Mouse (Mus musculus) neural tube, embryonic 14.5 days (tissue): Measurements from ENCODE around the gene Usp10. TPM values are rescaled to one million over a fixed set of nuclear protein-coding genes. Genes with fewer than 3 reads are reported as not detected.

Source experiments
- ATAC-seq: fragments of 200-750 bp; cut with Nextera tagmentation; 2 replicates; pipeline ENCODE4 v1.8.0; 2017; ENCODE audit warnings: low read depth, mild to moderate bottlenecking, moderate TSS enrichment, moderate library complexity
- H3K27ac ChIP-seq: fragments of 300-500 bp; sonication (generic); 2 replicates; pipeline ENCODE4 v1.5.1; 2014; ENCODE audit warnings: low read depth, mild to moderate bottlenecking, control low read depth, low read length, moderate library complexity, mixed read lengths
- H3K27me3 ChIP-seq: fragments of 300-500 bp; sonication (generic); 2 replicates; pipeline ENCODE4 v1.6.1; 2014; ENCODE audit warnings: low read length; ENCODE audit not compliant: control insufficient read depth, insufficient read depth
- H3K36me3 ChIP-seq: fragments of 300-500 bp; sonication (generic); 2 replicates; pipeline ENCODE4 v1.6.1; 2014; ENCODE audit warnings: low read length, mixed read lengths; ENCODE audit not compliant: control insufficient read depth, insufficient read depth
- H3K4me1 ChIP-seq: fragments of 300-500 bp; sonication (generic); 2 replicates; pipeline ENCODE4 v1.6.1; 2014; ENCODE audit warnings: low read length; ENCODE audit not compliant: control insufficient read depth, insufficient read depth
- H3K4me2 ChIP-seq: fragments of 300-500 bp; sonication (generic); 2 replicates; pipeline ENCODE4 v1.6.1; 2014; ENCODE audit warnings: mild to moderate bottlenecking, low read depth, low read length, control low read depth
- H3K4me3 ChIP-seq: fragments of 300-500 bp; sonication (generic); 2 replicates; pipeline ENCODE4 v1.5.1; 2014; ENCODE audit warnings: low read depth, low read length, control low read depth, mixed read lengths
- H3K9ac ChIP-seq: fragments of 300-500 bp; sonication (generic); replicated peaks from 2 replicates; pipeline ENCODE4 v1.6.1; 2014; ENCODE audit warnings: low read depth, mild to moderate bottlenecking, control low read depth, low read length, mixed read lengths
- H3K9me3 ChIP-seq: fragments of 300-500 bp; sonication (generic); 2 replicates; pipeline ENCODE4 v1.6.1; 2016; ENCODE audit warnings: low read length; ENCODE audit not compliant: control insufficient read depth
- WGBS: fragments of 180-500 bp; shearing (Covaris S2); extraction: QIAGEN DNeasy Blood & Tissue Kit; methylation state at CpG from one replicate; pipeline ENCODE4 v1.1.7; 2014; 5-methylcytosine and 5-hydroxymethylcytosine counted together
- polyA plus RNA-seq: library from polyadenylated mRNA; unstranded; fragments of >200 nt; fragmentation: Nextera tagmentation; extraction: Ambion mirVana; gene quantifications from 2 replicates; pipeline ENCODE4 v1.2.1, GENCODE M21; 2014

Gene Usp10
- polyA plus RNA-seq, 1 experiment from 2014 or later = 100 TPM

GRCm38 (mm10) chr8:119911258-119911962 lies 1.2 kb downstream of the Usp10 start:
- H3K27ac ChIP-seq = peak overlapping the region; percentile 91
- H3K9me3 ChIP-seq = no peaks in the 10 kb centered on the region
- peak overlapping the region; percentile 76 for H3K4me3 ChIP-seq
- WGBS = under 1% methylated on average over 30 of the region's 30 CpGs
- peak; percentile 62 for ATAC-seq
- H3K4me1 ChIP-seq = peaks cover 39% of the 10 kb centered on the region
- H3K27me3 ChIP-seq = no peaks in the 10 kb centered on the region
- peak overlapping the region; percentile 88 for H3K9ac ChIP-seq
- H3K36me3 ChIP-seq = no peaks in the 10 kb centered on the region
- H3K4me2 ChIP-seq = peak overlapping the region; percentile 87

GRCm38 (mm10) chr8:119912643-119913042 lies 2.5 kb downstream of the Usp10 start:
- Histone ChIP-seq H3K36me3 (no peaks in the 10 kb centered on the region), H3K4me1 (peaks cover 39% of the 10 kb centered on the region), H3K4me3 (peak overlapping the region; percentile 5; the same call in 1 of the 2 replicates), H3K9ac (no peak overlapping the region), H3K27me3 (no peaks in the 10 kb centered on the region), H3K9me3 (no peaks in the 10 kb centered on the region), H3K4me2 (peak overlapping the region; percentile 87), H3K27ac (no peak overlapping the region)
- 40% methylated on average over 6 of the region's 6 CpGs for WGBS
- no peak for ATAC-seq

DNA sequence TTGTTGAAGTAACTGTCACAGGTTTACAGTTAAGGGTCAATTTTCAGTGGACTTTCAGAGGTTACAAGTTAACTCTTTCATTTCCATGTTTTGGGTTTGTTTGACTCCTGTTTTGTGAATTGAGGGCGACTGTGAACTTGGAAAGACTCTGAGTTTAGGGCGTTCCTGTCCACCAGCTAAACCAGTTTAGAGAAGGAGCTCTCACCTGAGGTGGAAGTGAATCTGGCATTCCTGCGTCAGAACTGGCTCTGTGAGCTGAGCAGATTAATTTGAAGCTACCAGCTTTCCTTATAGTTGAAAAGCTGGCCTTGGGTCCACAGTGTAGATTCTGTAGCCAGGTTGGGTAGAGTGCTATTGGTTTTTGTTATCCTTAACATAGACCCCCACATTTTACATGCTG lies 3.0 kb downstream of the Usp10 start:
- no peak overlapping the region for H3K9ac ChIP-seq

DNA sequence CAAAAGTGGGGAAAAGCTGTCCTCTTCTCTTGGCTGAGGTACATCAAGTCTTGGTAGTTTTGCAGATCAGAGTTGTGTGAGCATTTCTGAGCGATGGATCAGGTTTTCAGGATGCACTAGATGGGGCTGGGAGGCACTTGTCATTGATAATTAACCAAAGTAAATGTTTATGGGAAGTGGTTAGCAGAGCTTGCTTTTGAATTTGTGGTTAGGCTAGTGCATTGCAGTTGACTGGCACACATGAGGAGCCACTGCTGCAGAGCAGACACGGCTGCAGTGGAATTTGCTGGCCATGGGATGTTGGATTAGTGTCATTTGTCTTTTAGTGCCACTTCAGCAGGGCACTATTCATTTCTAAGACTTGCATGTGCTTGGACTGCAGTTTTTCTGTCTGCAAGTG lies 4.0 kb downstream of the Usp10 start:
- 45% methylated on average over 2 of the region's 2 CpGs for WGBS
- Histone ChIP-seq H3K9me3 (no peaks in the 10 kb centered on the region), H3K4me3 (no peak overlapping the region), H3K4me2 (no peak overlapping the region), H3K9ac (0 out of 2 replicates have a peak overlapping the region, but pooled peaks have one; percentile 7), H3K27ac (no peak overlapping the region), H3K36me3 (no peaks in the 10 kb centered on the region), H3K27me3 (no peaks in the 10 kb centered on the region), H3K4me1 (peaks cover 39% of the 10 kb centered on the region)
- ATAC-seq = no peak

More for the DNA sequence above, 3.0 kb downstream of the Usp10 start:
- 78% methylated on average over 3 of the region's 3 CpGs for WGBS
- no peaks in the 10 kb centered on the region for H3K27me3 ChIP-seq
- H3K27ac ChIP-seq = no peak overlapping the region
- no peak overlapping the region for H3K4me3 ChIP-seq
- H3K9me3 ChIP-seq = no peaks in the 10 kb centered on the region
- H3K4me2 ChIP-seq = peak overlapping the region; percentile 2; the same call in 1 of the 2 replicates
- no peak for ATAC-seq
- no peaks in the 10 kb centered on the region for H3K36me3 ChIP-seq
- H3K4me1 ChIP-seq = peaks cover 39% of the 10 kb centered on the region

- H3K27me3 ChIP-seq = no peaks in the 10 kb centered on the region
- no peaks in the 10 kb centered on the region for H3K9me3 ChIP-seq
- no peak overlapping the region for H3K4me2 ChIP-seq
- no peaks in the 10 kb centered on the region for H3K36me3 ChIP-seq
- 94% methylated on average over 4 of the region's 4 CpGs for WGBS
- no peak overlapping the region for H3K27ac ChIP-seq
- no peak overlapping the region for H3K9ac ChIP-seq
- ATAC-seq = no peak
- peaks cover 39% of the 10 kb centered on the region for H3K4me1 ChIP-seq
- no peak overlapping the region for H3K4me3 ChIP-seq
These were observed 5.1 kb downstream of the Usp10 start for GRCm38 (mm10) chr8:119915298-119915697.

DNA sequence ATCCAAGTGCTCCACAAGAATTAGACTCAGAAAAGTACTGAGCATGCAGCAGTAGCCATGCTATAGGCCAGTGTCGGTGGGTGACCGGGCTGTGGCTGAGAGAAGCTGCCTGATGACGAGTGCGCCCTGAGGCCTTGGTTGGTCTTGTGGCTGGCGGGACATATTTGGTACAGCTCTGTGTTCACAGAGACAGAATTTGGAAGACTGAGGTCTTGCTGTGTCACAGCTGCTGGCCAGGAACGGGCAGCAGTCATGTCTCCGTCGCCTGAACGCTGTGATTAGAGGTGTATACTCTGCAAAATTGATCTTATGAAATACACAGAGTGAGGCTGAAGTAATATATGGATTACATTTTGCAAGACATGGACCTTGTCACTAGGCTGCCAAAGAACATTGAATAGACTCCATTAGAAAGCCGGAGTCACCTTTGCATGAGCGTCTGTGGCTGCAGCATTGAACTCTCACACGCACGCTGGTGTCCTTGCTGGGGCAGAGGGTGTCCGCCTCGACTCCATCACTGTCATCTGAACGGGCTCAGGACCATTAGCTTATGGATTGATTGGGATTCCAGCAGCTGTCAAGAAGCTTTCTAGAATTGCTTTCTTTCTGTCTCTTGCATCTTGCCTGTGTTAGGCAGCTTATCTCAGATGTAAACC lies 6.2 kb downstream of the Usp10 start:
- no peak for ATAC-seq
- 73% methylated on average over 16 of the region's 16 CpGs for WGBS
- no peak overlapping the region for H3K4me3 ChIP-seq
- no peaks in the 10 kb centered on the region for H3K36me3 ChIP-seq
- no peak overlapping the region for H3K4me2 ChIP-seq
- H3K4me1 ChIP-seq = peaks cover 40% of the 10 kb centered on the region
- no peaks in the 10 kb centered on the region for H3K9me3 ChIP-seq
- no peak overlapping the region for H3K27ac ChIP-seq
- H3K9ac ChIP-seq = no peak overlapping the region; the same call in 1 of the 2 replicates
- no peaks in the 10 kb centered on the region for H3K27me3 ChIP-seq

GRCm38 (mm10) chr8:119917415-119917814 lies 7.3 kb downstream of the Usp10 start:
- H3K27me3 ChIP-seq = no peaks in the 10 kb centered on the region
- H3K9ac ChIP-seq = no peak overlapping the region
- no peak overlapping the region for H3K4me2 ChIP-seq
- no peak overlapping the region for H3K4me3 ChIP-seq
- peaks cover 32% of the 10 kb centered on the region for H3K4me1 ChIP-seq
- no peak for ATAC-seq
- no peak overlapping the region for H3K27ac ChIP-seq
- H3K36me3 ChIP-seq = no peaks in the 10 kb centered on the region
- no peaks in the 10 kb centered on the region for H3K9me3 ChIP-seq
- 93% methylated on average over 3 of the region's 3 CpGs for WGBS

DNA sequence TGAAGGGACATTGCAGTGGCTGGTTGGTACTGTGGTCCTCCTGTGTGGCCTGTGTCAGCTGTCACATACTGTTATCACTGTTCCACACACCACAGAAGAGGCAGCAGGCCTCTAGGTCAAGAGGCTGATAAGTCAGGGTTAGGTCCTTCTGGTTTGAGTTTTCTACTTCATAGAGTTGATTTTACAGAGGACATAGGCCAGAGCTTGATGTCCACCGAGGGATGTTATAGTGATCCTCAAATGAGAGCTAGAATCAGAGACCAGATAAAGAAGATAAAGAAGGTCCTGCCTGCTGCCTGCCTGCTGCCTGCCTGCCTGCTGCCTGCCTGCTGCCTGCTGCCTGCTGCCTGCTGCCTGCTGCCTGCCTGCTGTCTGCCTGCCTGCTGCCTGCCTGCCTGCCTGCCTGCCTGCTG lies 8.0 kb downstream of the Usp10 start:
- ATAC-seq = no peak
- no peaks in the 10 kb centered on the region for H3K9me3 ChIP-seq
- no peak overlapping the region for H3K27ac ChIP-seq
- no peak overlapping the region for H3K4me3 ChIP-seq
- 88% methylated on average over 1 of the region's 1 CpGs for WGBS
- H3K36me3 ChIP-seq = no peaks in the 10 kb centered on the region
- no peak overlapping the region for H3K9ac ChIP-seq
- H3K27me3 ChIP-seq = no peaks in the 10 kb centered on the region
- H3K4me2 ChIP-seq = no peak overlapping the region
- peaks cover 25% of the 10 kb centered on the region for H3K4me1 ChIP-seq

GRCm38 (mm10) chr8:119923259-119923658 lies 13.1 kb downstream of the Usp10 start:
- H3K4me3 ChIP-seq = no peak overlapping the region
- no peak overlapping the region for H3K27ac ChIP-seq
- H3K9me3 ChIP-seq = no peaks in the 10 kb centered on the region
- H3K4me2 ChIP-seq = no peak overlapping the region
- H3K4me1 ChIP-seq = peaks cover 8% of the 10 kb centered on the region; the same call in 1 of the 2 replicates
- no peak overlapping the region for H3K9ac ChIP-seq
- H3K27me3 ChIP-seq = no peaks in the 10 kb centered on the region
- WGBS = 62% methylated on average over 5 of the region's 5 CpGs
- no peaks in the 10 kb centered on the region for H3K36me3 ChIP-seq
- ATAC-seq = no peak
